Mouse (Mus musculus): ENCODE results near the gene Creb3l1.

The Creb3l1 gene

DNA sequence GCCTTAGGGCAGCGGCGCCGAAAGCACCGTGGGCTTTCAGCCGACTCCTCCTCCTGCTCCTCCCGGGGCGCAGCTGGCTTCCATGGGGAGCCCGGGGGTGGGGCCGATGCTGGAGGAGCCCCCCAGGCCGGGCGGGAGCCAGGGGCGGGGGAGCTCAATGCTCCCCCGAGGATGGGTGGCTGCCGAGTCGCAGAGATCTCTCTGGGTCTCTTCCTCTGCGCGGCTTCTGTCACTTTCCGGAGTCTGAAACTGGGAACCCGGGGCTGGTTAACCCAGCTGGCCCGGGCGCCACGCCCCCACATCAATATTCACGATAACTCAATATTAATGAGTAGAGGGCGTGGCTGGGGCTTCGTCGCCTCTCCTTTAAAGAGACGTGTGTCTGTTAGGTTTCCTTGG is at the start of gene Creb3l1:
TSS of gene Creb3l1 (minus strand) at position 229 of the 399 bp plus-strand sequence.
- DNase-seq: peak; percentile 22

GRCm38 (mm10) chr2:92071143-92071542 is 46.8 kb upstream of the Creb3l1 start:
- no peak for DNase-seq

DNA sequence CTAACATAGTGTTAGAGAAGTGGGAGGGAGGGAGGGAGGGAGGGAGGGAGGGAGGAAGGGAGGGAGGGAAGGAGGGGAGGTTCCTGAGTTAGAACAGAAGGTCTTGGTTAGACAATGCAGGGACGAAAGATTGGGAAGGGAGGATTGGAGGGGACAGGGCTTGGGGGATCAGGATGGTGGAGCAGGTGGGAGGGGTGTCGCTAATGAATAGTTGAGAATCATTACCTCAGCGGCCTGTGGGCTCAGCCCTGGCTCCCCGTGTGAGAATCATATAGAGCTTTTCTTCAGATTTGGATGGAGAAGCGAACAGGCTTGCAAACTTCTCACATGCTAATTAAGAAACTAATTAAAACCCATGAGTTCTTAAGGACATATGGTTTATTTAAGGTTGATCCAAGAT is 45.3 kb upstream of the Creb3l1 start:
- no peak for DNase-seq

DNA sequence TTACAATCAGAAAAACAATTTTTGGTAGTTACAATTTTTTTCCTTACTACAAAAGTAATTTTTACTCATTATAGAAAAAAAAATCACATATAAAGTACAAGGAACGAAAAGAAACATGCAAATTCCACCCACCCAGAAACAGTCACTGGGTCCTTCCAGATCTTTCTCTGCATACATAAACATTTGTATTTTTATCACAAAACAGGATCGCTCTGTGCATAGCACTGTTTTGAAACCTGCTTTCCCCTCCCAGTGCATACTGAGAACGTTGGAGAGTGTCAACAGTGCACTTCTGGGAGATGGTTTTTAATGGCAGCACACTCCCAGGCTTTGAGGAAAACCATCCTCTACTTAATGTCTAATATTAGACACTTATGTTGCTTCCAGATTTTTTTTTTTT is 43.3 kb upstream of the Creb3l1 start:
- no peak for DNase-seq

GRCm38 (mm10) chr2:92066899-92067298 is 42.6 kb upstream of the Creb3l1 start:
- DNase-seq: no peak

- no peak for DNase-seq
Measured at GRCm38 (mm10) chr2:92065938-92066337, 41.6 kb upstream of the Creb3l1 start.

- no peak for DNase-seq
Measured at GRCm38 (mm10) chr2:92065269-92065888, 41.1 kb upstream of the Creb3l1 start.

DNA sequence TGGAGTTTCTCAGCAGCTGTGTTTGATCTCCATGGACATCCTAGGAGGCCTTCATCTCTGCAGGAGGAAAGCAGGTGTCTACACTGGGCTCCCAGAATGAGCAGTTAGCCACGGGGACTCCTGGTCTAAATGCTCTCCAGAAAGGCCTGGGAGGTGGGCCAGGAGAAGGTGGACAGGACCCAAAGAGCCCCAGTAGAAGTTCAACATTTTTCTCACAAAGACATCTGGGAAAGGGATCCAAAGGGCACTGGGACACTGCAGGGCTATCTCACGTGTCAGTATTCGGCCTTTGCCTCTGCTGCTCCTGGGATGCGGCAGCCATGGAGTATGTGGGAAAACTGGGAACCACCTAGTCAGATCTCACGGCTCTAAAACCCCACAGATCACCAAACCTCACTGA is 38.8 kb upstream of the Creb3l1 start:
- no peak for DNase-seq

DNA sequence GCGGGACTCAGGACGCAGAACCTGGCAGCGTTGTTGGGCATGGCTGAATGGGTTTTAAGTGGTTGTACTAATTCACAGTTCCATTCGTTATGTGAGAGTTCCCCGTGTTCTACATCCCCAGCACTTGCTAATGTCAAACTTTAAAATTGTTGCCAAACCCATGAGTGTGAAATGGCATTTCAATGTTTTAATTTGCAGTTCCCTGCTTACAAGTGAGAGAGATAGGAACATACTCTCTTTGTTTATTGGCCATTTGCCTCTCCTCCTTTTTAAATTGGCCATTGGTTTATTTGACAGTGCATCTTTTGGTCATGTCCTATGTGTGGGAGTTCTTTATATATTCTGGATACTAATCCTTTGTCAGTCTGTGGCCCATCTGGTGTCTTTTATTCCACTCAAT is 37.0 kb upstream of the Creb3l1 start:
- DNase-seq: no peak

DNA sequence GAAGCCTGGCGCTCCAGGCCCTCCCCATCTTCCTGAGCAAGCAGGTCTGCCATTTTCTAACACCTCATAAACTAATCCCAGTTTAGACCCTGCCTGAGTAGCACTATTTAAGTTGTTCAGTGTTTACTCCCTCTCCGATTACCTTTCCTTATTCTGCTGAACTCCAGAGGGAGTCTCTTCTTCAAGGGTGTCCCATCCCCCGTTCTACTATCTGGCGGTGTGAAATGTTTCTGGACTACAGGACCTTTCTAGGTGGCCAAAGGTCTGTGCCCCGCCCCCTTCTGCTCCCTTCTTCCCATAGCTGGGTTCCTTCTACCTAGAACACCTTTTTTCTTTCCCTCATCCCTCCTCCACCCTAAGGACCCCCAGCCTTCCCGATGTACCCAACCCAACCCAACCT is 36.0 kb upstream of the Creb3l1 start:
- DNase-seq: peak; percentile 72

DNA sequence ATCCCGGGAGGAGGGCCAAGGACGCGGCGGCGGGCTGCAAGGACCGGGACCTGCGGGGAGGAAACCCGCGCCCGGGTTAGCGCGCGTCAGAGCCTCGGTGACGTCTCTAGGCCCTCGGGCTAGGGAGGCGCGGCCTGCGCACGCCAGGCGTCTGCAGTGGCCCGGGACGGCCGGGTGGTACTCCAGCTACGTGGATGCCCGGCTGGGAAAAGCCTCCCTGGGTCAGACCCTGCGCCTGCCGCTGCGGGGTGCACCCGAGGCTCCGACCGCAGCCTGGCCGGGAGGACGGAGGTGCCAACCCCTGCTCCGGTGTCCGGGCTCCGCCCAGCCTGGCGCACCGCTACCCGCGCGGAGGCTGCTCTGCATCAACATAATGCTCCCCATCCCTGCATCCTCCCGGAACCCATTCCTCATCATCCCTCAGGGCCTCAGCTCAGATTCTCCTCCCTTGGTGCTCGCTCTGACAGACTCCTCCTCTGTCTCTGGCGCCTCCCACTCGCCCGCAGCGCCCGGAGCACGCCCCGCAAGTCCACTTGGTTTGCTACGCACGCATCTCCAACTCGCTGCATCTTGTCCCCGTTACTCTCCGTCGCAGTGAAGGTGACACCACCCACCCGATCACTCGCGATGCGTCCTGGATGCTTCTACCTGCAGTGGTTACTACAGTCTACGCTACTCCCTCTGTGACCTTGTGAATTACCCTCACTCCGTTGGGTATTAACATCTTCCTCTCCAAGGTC is 35.3 kb upstream of the Creb3l1 start:
- peak; percentile 92 for DNase-seq

DNA sequence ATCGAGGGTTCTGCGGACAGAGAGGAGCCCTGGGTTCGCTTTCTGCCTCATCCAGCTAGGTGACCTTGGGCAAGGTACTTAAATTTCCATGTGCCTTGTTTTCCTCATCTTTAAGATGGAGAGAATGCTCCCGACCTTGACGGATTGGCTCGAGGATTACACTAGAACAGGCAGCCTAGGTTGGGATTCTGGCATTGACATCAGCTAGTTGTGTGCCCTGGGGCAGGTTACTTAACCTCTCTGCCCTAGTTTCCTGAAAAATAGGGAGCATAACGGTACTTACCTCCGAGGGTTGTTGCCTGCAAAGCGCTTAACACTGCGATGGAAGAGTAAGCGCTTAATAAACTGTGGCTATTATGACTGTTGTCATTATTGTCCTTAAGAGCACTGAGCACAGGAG is 34.6 kb upstream of the Creb3l1 start:
- DNase-seq: no peak

GRCm38 (mm10) chr2:92058469-92058868 is 34.2 kb upstream of the Creb3l1 start:
- DNase-seq: peak; percentile 96

DNA sequence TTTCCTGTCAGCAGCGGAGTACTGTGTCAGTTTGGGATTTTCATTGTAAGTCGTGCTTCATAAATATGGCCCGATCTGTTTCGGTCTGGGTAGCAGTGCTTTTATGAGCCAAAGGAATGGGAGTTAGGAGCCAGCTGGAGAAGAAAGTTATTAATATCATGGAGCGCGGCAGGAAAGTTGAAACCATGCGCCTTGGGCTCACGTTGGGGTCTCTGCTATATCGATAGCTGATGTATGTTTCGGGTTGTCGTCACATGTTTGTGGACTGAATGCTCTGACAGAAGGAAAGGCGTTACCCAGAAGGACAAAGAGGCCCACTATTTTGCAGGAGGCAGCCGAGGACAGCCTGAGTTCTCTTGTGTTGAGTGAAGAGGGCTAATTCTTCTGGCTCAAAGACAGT is 32.5 kb upstream of the Creb3l1 start:
- DNase-seq: peak; percentile 33

DNA sequence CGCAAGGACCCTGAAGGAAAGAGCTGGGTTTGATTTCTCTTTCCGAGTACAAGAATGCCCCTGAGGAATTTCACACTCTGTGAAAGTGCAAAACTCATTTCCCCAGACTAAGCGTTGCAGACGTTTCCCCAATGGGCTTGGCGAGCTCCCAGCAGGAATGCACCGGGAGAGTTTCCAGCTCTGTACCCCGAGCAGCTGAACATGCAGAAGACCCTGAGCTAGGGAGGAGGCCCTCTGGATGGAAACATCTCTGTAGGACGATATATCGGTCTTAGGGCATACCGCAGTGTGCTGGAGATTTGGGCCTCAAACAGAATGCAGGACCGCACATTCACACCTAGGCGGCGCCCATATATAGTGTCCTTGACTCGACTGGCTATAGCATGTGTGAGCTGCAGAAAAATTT is 31.5 kb upstream of the Creb3l1 start:
- DNase-seq: peak; percentile 73

GRCm38 (mm10) chr2:92055101-92055813 is 31.0 kb upstream of the Creb3l1 start:
- DNase-seq: peak; percentile 87

GRCm38 (mm10) chr2:92052754-92053153 is 28.5 kb upstream of the Creb3l1 start:
- peak; percentile 21 for DNase-seq

DNA sequence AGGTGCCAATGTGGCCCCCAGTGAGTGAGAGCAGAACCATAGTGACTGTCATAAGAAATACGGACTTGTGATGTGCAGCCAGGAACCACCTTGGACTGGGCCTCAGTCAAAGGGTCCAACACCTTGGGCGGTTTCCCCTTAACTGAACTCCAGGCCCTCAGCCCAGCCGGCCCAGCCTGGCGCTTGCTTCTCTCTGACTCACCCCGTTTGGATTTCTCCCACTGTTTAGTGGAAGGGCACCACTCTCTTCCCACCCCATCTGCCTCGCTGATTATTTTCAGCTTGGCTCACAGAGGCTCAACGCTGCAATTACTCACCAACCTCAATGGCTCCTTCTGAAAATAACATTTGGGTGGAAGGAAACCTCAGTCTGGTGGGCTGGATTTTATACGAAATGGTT is 27.9 kb upstream of the Creb3l1 start:
- no peak for DNase-seq

- DNase-seq: no peak
Measured at GRCm38 (mm10) chr2:92048034-92048690, 23.9 kb upstream of the Creb3l1 start.

DNA sequence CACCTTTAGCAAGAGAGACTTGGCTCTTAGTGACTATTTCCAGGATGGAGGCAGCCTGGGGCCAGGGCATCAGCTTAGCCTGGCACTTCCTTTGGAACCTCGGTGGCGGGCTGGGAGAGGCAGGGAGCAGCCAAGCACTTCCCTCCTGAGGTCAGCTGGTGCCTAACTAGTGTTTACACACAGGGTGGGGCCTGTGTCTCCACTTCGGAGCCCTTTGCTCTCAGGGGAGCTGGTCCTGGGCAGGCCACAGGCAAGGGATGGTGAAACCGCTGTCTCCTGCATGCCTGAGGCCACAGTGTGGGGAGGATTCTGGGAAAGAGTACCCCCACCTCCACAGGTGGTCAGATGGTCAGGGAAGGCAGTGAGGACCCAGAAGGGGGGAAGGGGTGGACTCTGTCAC is 23.3 kb upstream of the Creb3l1 start:
- no peak for DNase-seq

DNA sequence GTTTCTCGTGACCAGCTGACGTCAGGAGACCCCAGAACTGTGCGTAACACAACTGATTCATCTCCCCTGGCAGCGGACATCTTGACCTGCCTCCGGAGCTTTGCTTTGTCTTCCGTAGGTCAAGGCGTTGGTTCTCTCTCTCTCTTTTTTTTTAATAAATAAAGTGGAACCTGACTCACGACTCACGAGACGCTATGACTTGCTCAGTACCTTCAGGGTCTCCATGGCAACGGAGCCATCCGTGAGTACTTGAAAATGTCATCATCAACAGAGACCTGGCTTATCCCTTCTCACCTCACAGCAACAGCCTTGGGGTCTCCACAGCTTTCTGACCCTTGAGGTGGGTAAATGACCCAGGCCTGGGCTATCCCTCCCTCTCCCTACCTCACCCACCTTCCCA is 19.0 kb upstream of the Creb3l1 start:
- no peak for DNase-seq

DNA sequence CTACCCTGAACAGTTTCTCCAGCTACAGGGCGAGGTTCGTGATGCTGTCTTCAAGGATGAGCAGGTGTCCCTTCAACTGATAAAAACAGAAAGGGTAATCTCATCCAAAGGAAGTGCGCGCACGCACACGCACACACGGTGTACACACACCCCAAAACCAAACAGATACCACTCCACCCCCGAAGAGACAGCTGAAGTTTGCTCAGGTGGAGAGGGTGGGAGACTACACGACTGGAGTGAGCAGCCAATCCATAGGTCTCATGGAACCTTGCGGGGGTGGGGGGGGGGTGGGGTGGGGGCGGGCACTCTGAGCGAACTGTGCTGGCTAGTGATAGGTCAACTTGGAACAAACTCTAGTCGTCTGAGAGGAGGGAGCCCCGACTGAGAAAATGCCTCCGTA is 17.2 kb upstream of the Creb3l1 start:
- no peak for DNase-seq

DNA sequence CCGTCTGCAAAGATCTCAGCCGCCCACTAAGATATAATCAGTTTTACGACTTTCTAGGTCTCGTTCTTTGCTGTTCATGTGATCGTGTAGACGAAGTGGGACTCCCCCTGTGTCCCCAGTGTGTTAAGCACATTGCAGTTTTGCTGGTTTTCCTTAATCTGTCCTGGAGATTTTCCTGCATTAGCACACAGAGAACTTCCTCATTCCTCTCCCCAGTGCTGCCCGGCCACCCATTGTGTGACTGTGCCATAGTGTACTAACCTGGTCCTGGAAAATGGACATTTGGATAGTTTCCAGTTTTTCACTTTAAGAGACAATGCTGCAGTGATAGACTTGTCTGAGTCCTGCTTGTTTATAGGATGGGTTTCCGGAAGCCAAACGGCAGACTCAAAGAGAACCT is 10.0 kb upstream of the Creb3l1 start:
- no peak for DNase-seq

DNA sequence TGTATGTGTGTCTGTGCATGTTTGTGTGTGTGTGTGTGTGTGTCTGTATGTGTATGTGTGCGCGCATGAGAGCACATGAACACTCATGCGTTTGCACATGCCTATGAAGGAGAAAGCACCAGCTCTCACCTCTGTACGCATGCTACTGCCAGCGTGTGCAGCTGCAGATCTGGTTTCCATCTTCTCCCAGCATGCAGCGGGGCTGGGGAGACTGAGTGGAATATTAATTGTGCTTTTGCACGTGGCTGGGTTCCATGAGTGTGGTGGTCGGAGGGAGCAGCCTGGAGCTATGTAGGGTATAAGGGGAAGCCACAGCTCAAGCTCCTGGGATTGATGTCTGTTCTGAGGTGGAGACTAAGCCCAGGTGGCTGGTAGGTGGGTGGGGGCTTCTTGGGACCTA is 6.3 kb upstream of the Creb3l1 start:
- DNase-seq: no peak
